Mouse (Mus musculus) erythroblast, embryonic 14.5 days (primary cell): ENCODE measurements around the gene Htt.

Experiments used
- GATA1 ChIP-seq: IDR thresholded peaks from 2 replicates; pipeline ENCODE4 v1.6.1; 2012; ENCODE audit warnings: low read length, inconsistent platforms, mixed read lengths
- TAL1 ChIP-seq: IDR thresholded peaks from 3 replicates; pipeline ENCODE4 v1.6.1; 2012; ENCODE audit warnings: low read length, inconsistent platforms, mixed read lengths

DNA sequence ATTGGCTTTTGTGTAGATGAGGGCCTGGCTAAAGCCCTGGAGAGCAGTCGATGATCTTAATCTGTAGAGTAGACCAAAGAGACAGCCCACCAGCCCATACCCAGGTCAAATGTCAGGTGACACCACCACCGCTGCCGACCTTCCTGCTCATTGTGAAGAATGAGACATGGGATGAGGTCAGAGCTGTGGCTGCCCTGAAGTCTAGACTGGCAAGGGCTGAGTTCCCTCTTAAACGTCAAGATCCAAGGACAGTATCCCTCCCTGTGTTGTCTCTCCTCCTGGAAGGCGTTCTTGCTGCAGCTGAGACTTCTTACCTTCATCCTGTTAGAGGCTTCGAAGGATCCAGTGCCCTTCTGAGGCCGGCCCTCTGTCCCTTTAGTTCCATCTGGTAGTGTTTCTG, 194.6 kb downstream of the Htt start:
- TF ChIP-seq TAL1 (no peak), GATA1 (no peak)
